Mouse (Mus musculus): ENCODE data around the gene Zfp940. TPM values are rescaled to one million over a fixed set of nuclear protein-coding genes. Genes with fewer than 3 reads are reported as not detected.
"Not testable (repeated sequence)": the region's sequence is repeated elsewhere in the genome, so short reads cannot be mapped to it uniquely, and the experiment has no call there.

Gene Zfp940
- total RNA-seq (2015; ENCODE audit: low replicate concordance) (not detected in 2 replicates), total RNA-seq (2017; ENCODE audit: low replicate concordance) (0.64 TPM in 1 of 2 replicates, not detected in the other)

GRCm38 (mm10) chr7:29853219-29853842 lies at the start of gene Zfp940:
Zfp940 (minus strand) TSS chr7:29853669.
- peak; percentile 61 for ATAC-seq (replicated peaks; ENCODE audit: low FRiP score, poor library complexity, severe bottlenecking)

- no peak for ATAC-seq (replicated peaks; ENCODE audit: low FRiP score, poor library complexity, severe bottlenecking)
Measured at GRCm38 (mm10) chr7:29898351-29898750, 44.9 kb upstream of the Zfp940 start.

DNA sequence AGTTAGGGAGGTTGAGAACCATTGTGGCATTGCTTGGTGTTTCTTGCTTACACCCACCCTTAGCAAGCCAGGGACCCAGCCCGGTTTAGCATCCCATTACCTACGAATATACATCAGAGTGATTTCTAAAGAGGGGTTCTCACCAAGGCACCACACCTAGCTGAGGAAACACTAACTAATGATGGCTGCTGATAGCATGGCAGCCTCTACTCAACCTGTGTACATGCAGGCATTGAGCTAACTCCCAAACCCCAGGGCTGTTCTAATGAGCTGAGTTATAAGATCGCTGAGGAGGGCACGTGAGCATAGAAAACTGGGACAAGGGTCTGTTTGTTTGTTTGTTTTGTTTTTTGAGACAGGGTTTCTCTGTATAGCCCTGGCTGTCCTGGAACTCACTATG lies 39.3 kb upstream of the Zfp940 start:
- ATAC-seq (replicated peaks; ENCODE audit: low FRiP score, poor library complexity, severe bottlenecking) = no peak

GRCm38 (mm10) chr7:29890501-29890900 lies 37.0 kb upstream of the Zfp940 start:
- ATAC-seq (replicated peaks; ENCODE audit: low FRiP score, poor library complexity, severe bottlenecking) = no peak

DNA sequence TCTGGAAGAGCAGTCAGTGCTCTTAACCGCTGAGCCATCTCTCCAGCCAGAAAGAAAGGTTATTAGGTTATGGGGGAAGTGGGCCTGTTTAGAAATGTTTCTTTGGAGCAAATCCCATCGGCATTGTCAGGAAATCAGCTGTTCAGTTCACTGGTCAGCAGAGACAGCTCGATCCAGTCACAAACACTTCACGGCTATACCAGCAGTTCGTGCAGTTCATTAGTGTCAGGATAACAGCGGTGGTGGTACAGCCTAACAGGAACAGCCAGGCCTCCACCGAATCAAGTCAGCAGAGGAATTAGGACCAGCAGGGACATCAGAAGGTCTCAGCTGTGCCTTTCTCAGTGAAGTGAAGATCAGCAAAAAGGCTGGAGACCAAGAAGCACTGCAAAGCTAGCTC lies 27.4 kb upstream of the Zfp940 start:
- no peak for ATAC-seq (replicated peaks; ENCODE audit: low FRiP score, poor library complexity, severe bottlenecking)

- ATAC-seq (replicated peaks; ENCODE audit: low FRiP score, poor library complexity, severe bottlenecking) = no peak
Measured at GRCm38 (mm10) chr7:29880056-29880455, 26.6 kb upstream of the Zfp940 start.

- not testable (repeated sequence) for ATAC-seq (replicated peaks; ENCODE audit: low FRiP score, poor library complexity, severe bottlenecking)
Measured at GRCm38 (mm10) chr7:29877561-29877960, 24.1 kb upstream of the Zfp940 start.

DNA sequence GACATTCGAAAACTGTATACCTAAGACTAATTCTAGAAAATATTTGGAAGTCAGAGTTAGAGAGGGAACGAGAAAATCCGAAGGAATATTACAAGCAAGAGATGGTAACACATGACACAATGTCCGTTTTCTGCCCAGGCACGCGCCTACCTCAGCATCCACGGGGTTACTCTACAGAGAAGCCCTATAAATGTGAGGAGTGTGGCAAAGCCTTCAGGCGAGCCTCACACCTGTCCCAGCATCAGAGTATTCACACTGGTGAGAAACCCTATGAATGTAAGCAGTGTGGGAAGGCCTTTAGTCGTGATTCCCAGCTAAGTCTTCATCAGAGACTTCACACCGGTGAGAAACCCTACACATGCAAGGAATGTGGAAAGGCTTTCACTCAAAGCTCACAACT lies 20.8 kb upstream of the Zfp940 start:
- no peak for ATAC-seq (replicated peaks; ENCODE audit: low FRiP score, poor library complexity, severe bottlenecking)

- ATAC-seq (replicated peaks; ENCODE audit: low FRiP score, poor library complexity, severe bottlenecking) = no peak
Measured at GRCm38 (mm10) chr7:29861660-29862059, 8.2 kb upstream of the Zfp940 start.

DNA sequence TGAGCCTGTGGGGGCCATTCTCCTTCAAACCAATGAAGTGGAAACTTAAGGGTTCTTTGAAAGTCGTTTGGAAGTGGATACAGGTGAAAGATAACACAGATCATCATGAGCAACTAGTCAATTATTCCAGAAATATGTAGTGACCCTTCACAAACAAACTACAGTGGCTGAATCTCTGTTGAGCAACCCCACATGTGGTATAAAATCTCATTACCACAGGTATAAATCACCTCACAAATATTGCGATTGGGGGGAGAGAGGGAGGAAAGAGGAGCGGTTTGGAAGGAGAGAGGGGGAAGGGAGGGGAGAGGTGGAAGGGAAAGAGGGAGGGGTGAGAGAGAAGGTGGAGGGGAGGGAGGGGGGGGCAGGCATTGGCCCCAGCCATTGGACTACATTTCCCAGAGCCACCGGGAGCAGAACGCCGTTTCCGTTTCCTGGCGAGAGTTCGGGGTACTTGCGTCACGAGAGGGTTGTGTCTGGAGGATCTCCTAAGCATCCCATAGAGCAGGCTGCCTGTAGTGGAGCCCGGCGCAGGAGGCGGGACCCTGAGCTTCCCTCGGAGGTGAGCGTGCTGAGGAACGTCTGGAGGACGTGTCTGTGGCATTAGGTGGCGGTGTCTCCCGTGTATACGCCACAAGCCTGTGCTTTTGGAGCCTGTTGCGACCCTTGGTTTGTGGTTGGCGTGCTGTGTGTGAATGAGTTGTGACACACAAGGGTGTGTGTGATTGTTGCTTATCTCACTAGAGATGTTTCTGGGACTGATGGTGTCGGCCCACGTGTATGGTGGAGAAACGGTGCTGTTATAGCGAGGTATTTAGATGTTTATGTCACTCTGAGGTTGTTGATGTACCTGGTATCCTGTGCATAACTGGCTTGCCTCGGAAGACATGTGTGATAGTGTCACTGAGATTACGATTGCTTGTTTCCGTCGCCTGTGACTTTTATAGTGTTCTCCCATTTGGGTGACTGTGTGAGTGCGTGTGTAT lies 6.4 kb upstream of the Zfp940 start, which contains the start of gene Zfp420:
Gene Zfp420, plus strand, starts transcription at position 448 of the 986 bp plus-strand sequence.
- ATAC-seq (replicated peaks; ENCODE audit: low FRiP score, poor library complexity, severe bottlenecking) = peak; percentile 30; the same call in 1 of the 2 replicates

- no peak for ATAC-seq (replicated peaks; ENCODE audit: low FRiP score, poor library complexity, severe bottlenecking)
Measured at GRCm38 (mm10) chr7:29852831-29853218, 644 bp downstream of the Zfp940 start.

GRCm38 (mm10) chr7:29844616-29845015 lies 8.9 kb downstream of the Zfp940 start:
- ATAC-seq (replicated peaks; ENCODE audit: low FRiP score, poor library complexity, severe bottlenecking) = no peak

GRCm38 (mm10) chr7:29842105-29842504 lies 11.4 kb downstream of the Zfp940 start:
- ATAC-seq (replicated peaks; ENCODE audit: low FRiP score, poor library complexity, severe bottlenecking) = no peak

DNA sequence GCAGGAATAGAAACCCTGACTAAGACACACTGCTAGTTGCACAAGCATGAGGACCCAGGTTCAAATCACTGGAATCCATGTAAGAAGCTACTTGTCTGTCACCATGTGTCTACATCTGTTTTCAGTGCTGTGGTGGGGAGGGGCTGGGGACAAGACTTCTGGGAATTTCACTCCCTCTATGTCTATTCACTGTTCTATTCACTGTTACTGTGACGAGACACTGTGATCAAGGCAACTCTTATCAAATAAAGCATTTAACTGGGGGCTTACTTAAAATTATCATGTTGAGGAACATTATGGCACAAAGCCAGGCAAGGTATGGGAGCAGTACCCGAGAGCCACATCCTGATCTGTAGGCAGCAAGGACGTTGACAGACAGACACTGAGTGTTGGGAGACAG lies 14.2 kb downstream of the Zfp940 start:
- ATAC-seq (replicated peaks; ENCODE audit: low FRiP score, poor library complexity, severe bottlenecking) = no peak

DNA sequence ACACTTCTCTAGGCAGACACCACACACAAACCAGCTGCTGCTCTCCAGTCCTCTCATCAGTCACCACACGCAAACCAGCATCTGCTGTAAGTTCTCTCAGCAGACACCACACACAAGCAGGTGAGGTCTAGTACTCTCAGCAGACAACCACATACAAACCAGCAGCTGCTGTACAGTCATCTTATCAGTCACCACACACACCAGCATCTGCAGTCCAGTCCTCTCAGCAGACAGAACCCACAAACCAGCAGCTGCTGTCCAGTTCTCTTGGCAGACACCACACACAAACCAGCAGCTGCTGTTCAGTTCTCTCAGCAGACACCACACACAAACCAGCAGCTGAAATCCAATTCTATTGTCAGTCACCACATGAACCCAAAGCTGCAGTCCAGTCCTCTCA lies 16.7 kb downstream of the Zfp940 start:
- ATAC-seq (replicated peaks; ENCODE audit: low FRiP score, poor library complexity, severe bottlenecking) = no peak

- ATAC-seq (replicated peaks; ENCODE audit: low FRiP score, poor library complexity, severe bottlenecking) = no peak
Measured at GRCm38 (mm10) chr7:29829804-29830203, 23.7 kb downstream of the Zfp940 start.

DNA sequence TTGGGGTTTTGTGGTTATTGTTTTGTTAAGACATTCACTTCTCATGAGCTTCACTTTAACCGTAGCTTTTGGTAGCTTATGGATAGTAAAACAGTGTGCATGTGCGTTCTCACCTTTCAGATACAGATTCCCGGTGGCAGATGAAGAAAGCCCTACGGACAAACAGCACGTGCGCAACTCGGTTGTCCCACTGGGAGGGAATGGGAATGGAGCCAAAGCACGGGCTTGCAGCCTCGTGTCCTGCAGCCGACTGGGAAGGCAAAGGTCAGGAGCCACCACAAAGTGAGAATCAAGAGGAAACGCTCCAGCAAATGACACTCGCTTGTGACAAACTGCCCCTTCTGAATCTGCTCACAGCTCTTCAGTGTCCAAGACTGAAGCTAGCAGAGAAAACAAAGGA lies 25.5 kb downstream of the Zfp940 start:
- ATAC-seq (replicated peaks; ENCODE audit: low FRiP score, poor library complexity, severe bottlenecking) = no peak

DNA sequence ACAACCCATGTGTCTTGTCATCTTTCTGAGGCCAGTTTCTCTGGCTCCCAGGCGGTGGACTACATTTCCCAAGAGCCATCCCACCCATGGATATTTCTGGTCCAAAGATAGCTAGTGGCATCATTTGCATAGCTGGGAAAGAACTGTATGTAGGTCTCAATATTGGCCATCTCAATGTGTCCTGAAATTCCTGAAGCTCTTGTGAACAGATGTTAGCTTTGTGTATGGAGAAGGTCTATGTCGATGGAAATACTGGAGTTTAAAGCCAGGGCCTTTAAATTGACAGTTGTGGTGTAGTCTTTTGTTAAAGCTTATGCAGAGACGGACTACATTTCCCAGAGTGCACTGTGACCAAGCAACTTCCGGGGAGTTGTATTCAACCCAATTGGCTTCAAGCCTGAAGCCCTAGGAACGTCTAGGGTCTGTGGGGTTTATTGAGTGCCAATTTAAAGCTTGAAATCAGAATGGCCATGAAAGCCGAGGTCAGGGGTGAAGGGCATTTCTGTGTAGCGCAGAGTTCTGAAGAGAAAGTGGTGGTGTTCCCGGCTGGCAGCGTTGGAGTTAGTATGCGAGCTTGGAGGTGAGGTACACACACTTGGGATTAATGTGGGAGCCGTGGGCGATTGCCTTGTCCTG lies 34.7 kb downstream of the Zfp940 start:
- peak; percentile 74 for ATAC-seq (replicated peaks; ENCODE audit: low FRiP score, poor library complexity, severe bottlenecking)

DNA sequence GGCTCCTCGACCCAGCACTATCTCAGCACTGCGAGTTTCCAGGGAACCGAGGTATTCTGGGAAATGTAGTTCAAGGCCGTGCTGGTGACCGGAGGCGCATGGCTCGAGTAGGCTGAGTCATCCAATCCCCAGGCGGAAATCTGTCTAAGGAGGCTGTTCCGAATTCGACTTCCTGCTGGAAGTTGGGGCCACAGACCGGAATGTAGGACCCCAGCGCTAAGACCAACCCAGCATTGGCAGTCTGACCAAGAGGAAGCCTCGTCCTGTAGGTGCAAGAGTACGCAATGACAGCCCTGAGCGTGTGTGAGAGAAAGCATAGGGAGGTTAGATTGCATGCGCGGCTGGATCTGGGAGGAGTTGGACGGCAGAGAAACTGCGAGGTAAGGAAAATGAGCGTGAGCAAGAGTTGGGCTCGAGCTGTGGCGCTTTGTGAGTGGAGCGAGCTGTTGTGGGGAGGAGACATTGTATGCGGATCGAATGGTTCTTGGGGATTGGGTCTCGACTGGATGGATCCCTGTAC lies 37.5 kb downstream of the Zfp940 start, which contains the start of gene Zfp790:
Gene Zfp790, plus strand, starts transcription at position 205 of the 520 bp plus-strand sequence.
- peak; percentile 92 for ATAC-seq (replicated peaks; ENCODE audit: low FRiP score, poor library complexity, severe bottlenecking)
